Mouse (Mus musculus) forebrain, postnatal 0 days (tissue): ENCODE results near the gene Rdm1. TPM values are rescaled to one million over a fixed set of nuclear protein-coding genes. Genes with fewer than 3 reads are reported as not detected.

Experiments used
- ATAC-seq: fragments of 200-750 bp; cut with Nextera tagmentation; 2 replicates; pipeline ENCODE4 v1.8.0; 2017; ENCODE audit warnings: mild to moderate bottlenecking, moderate library complexity
- DNase-seq: peaks from one replicate; pipeline ENCODE4 v3.0.0-alpha.2; 2015
- H3K27ac ChIP-seq: fragments of 300-500 bp; sonication (generic); 2 replicates; pipeline ENCODE4 v1.5.1; 2014; ENCODE audit warnings: low read depth, mild to moderate bottlenecking, antibody characterized with exemption, low read length, moderate library complexity, mixed read lengths
- H3K27me3 ChIP-seq: fragments of 300-500 bp; sonication (generic); 2 replicates; pipeline ENCODE4 v1.6.1; 2014; ENCODE audit warnings: mild to moderate bottlenecking, low read length, mixed read lengths; ENCODE audit not compliant: insufficient read depth
- H3K36me3 ChIP-seq: fragments of 300-500 bp; sonication (generic); 2 replicates; pipeline ENCODE4 v1.6.1; 2014; ENCODE audit warnings: mild to moderate bottlenecking, moderate library complexity; ENCODE audit not compliant: insufficient read depth
- H3K4me1 ChIP-seq: fragments of 300-500 bp; sonication (generic); 2 replicates; pipeline ENCODE4 v1.6.1; 2014; ENCODE audit warnings: antibody characterized with exemption; ENCODE audit not compliant: insufficient read depth
- H3K4me2 ChIP-seq: fragments of 300-500 bp; sonication (generic); 2 replicates; pipeline ENCODE4 v1.6.1; 2014; ENCODE audit warnings: low read depth, mild to moderate bottlenecking, moderate library complexity
- H3K4me3 ChIP-seq: fragments of 300-500 bp; sonication (generic); 2 replicates; pipeline ENCODE4 v1.5.1; 2014; ENCODE audit warnings: low read depth, low read length, mixed read lengths
- H3K9ac ChIP-seq: fragments of 300-500 bp; sonication (generic); 2 replicates; pipeline ENCODE4 v1.6.1; 2014; ENCODE audit warnings: mild to moderate bottlenecking
- H3K9me3 ChIP-seq: fragments of 300-500 bp; sonication (generic); 2 replicates; pipeline ENCODE4 v1.6.1; 2016; ENCODE audit warnings: low read length
- CTCF ChIP-seq: sonication (generic); IDR thresholded peaks from 2 replicates; pipeline ENCODE4 v1.5.1; 2016; ENCODE audit warnings: antibody characterized with exemption, control low read depth, low read depth
- WGBS: fragments of 180-500 bp; shearing (Covaris S2); extraction: QIAGEN DNeasy Blood & Tissue Kit; methylation state at CpG from one replicate; pipeline ENCODE4 v1.1.7; 2014; 5-methylcytosine and 5-hydroxymethylcytosine counted together
- polyA plus RNA-seq: library from polyadenylated mRNA; unstranded; fragments of >200 nt; fragmentation: Nextera tagmentation; extraction: Ambion mirVana; gene quantifications from 2 replicates; pipeline ENCODE4 v1.2.1, GENCODE M21; 2015
- total RNA-seq: library from RNA; depleted of rRNA; stranded (reverse); fragments of >200 nt; gene quantifications from 2 replicates; pipeline ENCODE4 v1.2.3, GENCODE M21; 2014

Rdm1 gene
- total and polyA plus RNA-seq, 2 experiments from 2014 or later = 4.4 to 9.0 TPM

DNA sequence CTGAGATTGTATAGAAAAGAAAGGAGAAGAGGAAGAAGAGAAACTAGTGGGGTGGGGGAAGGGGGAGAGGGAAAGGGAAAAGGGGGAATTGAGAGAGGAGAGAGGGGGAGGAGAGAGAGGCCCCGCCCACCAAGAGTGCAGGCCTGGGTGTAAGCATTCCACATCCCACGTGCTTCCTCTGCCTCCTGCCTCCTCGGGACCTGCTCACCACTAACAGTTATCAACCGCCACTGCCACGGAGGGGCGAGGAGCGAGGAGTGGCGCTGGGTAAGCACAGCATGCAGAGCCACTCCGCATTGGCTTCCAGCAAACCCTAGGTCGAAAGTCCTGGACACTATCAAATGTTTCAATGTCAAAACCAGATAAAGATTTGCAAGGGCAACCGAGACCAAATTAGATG lies 16.6 kb upstream of the Rdm1 start:
- no peak for TF ChIP-seq CTCF
- Histone ChIP-seq H3K27ac (no peak overlapping the region), H3K4me1 (no peaks in the 10 kb centered on the region), H3K9ac (no peak overlapping the region), H3K9me3 (no peaks in the 10 kb centered on the region), H3K36me3 (no peaks in the 10 kb centered on the region), H3K27me3 (no peaks in the 10 kb centered on the region), H3K4me3 (no peak overlapping the region), H3K4me2 (no peak overlapping the region)
- WGBS = 39% methylated on average over 11 of the region's 11 CpGs
- ATAC-seq (no peak), DNase-seq (no peak)

- Histone ChIP-seq H3K4me3 (no peak overlapping the region), H3K9ac (no peak overlapping the region), H3K36me3 (no peaks in the 10 kb centered on the region), H3K27ac (no peak overlapping the region), H3K27me3 (no peaks in the 10 kb centered on the region), H3K9me3 (no peaks in the 10 kb centered on the region), H3K4me2 (no peak overlapping the region), H3K4me1 (peaks cover 18% of the 10 kb centered on the region)
- DNase-seq = no peak
- TF ChIP-seq CTCF = no peak
- WGBS = 71% methylated on average over 6 of the region's 6 CpGs
- no peak for ATAC-seq
Measured at GRCm38 (mm10) chr11:101613596-101613995, 13.4 kb upstream of the Rdm1 start.

DNA sequence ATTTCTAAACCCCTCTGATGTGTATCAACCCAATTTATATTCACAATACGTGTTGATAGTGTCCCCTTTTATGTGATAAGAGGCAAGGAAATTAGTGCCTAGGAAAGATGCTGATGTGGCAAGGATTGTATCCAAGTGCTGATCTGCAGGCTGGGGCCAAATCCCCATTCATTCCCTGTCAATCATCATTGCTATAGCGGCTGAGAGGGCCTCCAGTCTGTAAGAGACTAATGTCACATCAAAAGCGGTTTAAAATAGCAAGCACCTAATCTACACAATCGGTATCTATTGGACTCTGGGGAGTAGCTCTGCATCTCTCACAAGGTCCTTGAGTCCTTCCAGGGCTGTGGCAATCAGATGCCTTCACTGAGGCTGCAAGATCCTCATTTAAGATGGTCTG lies 12.9 kb upstream of the Rdm1 start:
- Histone ChIP-seq H3K9me3 (no peaks in the 10 kb centered on the region), H3K4me1 (peaks cover 18% of the 10 kb centered on the region), H3K4me3 (no peak overlapping the region), H3K36me3 (no peaks in the 10 kb centered on the region), H3K4me2 (no peak overlapping the region), H3K27ac (no peak overlapping the region), H3K9ac (no peak overlapping the region), H3K27me3 (no peaks in the 10 kb centered on the region)
- 20% methylated on average over 4 of the region's 4 CpGs for WGBS
- no peak for TF ChIP-seq CTCF
- ATAC-seq (no peak), DNase-seq (no peak)

DNA sequence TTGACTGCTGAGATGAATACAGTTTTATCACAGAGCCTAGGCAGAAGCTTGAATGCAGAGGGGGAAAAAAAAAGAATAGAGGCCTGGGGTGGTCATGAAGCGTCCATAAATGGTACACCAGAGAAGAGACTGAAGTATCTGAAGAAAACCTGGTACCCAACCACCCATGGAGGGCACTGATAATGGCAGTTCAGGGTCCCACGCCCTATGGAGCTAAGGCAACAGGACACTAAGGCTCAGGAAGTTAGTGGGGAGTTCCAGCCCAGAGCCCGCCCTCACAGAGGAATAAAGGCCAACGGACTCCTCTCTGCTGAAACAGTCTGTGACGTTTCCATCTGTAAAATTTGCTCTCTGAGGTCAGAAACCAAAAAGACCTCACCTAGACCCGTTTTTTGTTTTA lies 11.6 kb upstream of the Rdm1 start:
- H3K4me3 ChIP-seq = no peak overlapping the region
- H3K4me1 ChIP-seq = peaks cover 18% of the 10 kb centered on the region
- no peak for DNase-seq
- TF ChIP-seq CTCF = no peak
- H3K27me3 ChIP-seq = no peaks in the 10 kb centered on the region
- 80% methylated on average over 6 of the region's 6 CpGs for WGBS
- ATAC-seq = no peak
- no peaks in the 10 kb centered on the region for H3K9me3 ChIP-seq
- no peak overlapping the region for H3K4me2 ChIP-seq
- H3K36me3 ChIP-seq = no peaks in the 10 kb centered on the region
- H3K9ac ChIP-seq = no peak overlapping the region
- H3K27ac ChIP-seq = no peak overlapping the region

- Histone ChIP-seq H3K4me3 (no peak overlapping the region), H3K36me3 (no peaks in the 10 kb centered on the region), H3K9me3 (no peaks in the 10 kb centered on the region), H3K9ac (no peak overlapping the region), H3K27me3 (no peaks in the 10 kb centered on the region), H3K27ac (no peak overlapping the region), H3K4me1 (peaks cover 18% of the 10 kb centered on the region), H3K4me2 (no peak overlapping the region)
- no peak for TF ChIP-seq CTCF
- no peak for DNase-seq
- WGBS = 92% methylated on average over 8 of the region's 8 CpGs
- no peak for ATAC-seq
Measured at GRCm38 (mm10) chr11:101616104-101616503, 10.9 kb upstream of the Rdm1 start.

GRCm38 (mm10) chr11:101616948-101617767 lies 9.8 kb upstream of the Rdm1 start:
- no peaks in the 10 kb centered on the region for H3K27me3 ChIP-seq
- H3K9ac ChIP-seq = 0 out of 2 replicates have a peak overlapping the region, but pooled peaks have one; percentile 6
- 18% methylated on average over 18 of the region's 18 CpGs for WGBS
- peak overlapping the region; percentile 79 for H3K27ac ChIP-seq
- peaks cover 18% of the 10 kb centered on the region for H3K4me1 ChIP-seq
- peak overlapping the region; percentile 33 for H3K4me2 ChIP-seq
- H3K4me3 ChIP-seq = no peak overlapping the region
- ATAC-seq (peak; percentile 67), DNase-seq (peak; percentile 58)
- H3K9me3 ChIP-seq = no peaks in the 10 kb centered on the region
- TF ChIP-seq CTCF = peak; percentile 21
- no peaks in the 10 kb centered on the region for H3K36me3 ChIP-seq

DNA sequence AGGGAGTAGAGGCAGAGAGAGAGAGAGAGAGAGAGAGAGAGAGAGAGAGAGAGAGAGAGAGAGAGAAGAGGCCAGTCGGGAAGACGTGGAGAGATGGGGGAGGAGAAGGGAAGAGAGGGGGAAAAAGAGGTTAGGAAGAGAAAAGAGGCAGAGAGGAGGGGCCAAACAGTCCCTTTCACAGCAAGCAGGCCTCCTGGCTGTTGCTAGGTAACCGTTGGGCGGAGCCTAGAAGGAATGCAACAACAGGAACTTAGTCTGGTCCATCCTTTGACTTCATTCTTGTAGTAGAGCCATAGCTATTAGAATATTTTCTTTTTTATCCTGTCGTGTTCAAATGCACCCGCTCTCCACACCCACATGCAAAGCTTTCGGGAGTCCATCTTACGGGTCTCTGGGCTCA lies 9.1 kb upstream of the Rdm1 start:
- TF ChIP-seq CTCF = no peak
- Histone ChIP-seq H3K27me3 (no peaks in the 10 kb centered on the region), H3K4me3 (peak overlapping the region; percentile 5; the same call in 1 of the 2 replicates), H3K9ac (peak overlapping the region; percentile 31; the same call in 1 of the 2 replicates), H3K4me1 (peaks cover 18% of the 10 kb centered on the region), H3K4me2 (peak overlapping the region; percentile 33), H3K36me3 (no peaks in the 10 kb centered on the region), H3K9me3 (no peaks in the 10 kb centered on the region), H3K27ac (peak overlapping the region; percentile 79)
- ATAC-seq (peak; percentile 88), DNase-seq (peak; percentile 80)
- WGBS = 3% methylated on average over 7 of the region's 8 CpGs
